Mouse (Mus musculus) forebrain, embryonic 15.5 days (tissue): Measurements from ENCODE around the gene Tfap2c. TPM values are rescaled to one million over a fixed set of nuclear protein-coding genes. Genes with fewer than 3 reads are reported as not detected.
A peak's percentile ranks its signal among the peaks of the same experiment; 100 is the strongest.

Source experiments
- ATAC-seq: fragments of 200-750 bp; cut with Nextera tagmentation; replicated peaks from 2 replicates; pipeline ENCODE4 v1.8.0; 2017; ENCODE audit warnings: mild to moderate bottlenecking, moderate TSS enrichment, moderate library complexity
- H3K27ac ChIP-seq: fragments of 300-500 bp; sonication (generic); replicated peaks from 2 replicates; pipeline ENCODE4 v1.5.1; 2015; ENCODE audit warnings: mild to moderate bottlenecking, inconsistent platforms
- H3K27me3 ChIP-seq: fragments of 300-500 bp; sonication (generic); 2 replicates; pipeline ENCODE4 v1.6.1; 2015; ENCODE audit warnings: inconsistent platforms
- H3K36me3 ChIP-seq: fragments of 300-500 bp; sonication (generic); 2 replicates; pipeline ENCODE4 v1.6.1; 2015; ENCODE audit warnings: mild to moderate bottlenecking, inconsistent platforms
- H3K4me1 ChIP-seq: fragments of 300-500 bp; sonication (generic); 2 replicates; pipeline ENCODE4 v1.6.1; 2015; ENCODE audit warnings: inconsistent platforms
- H3K4me2 ChIP-seq: fragments of 300-500 bp; sonication (generic); replicated peaks from 2 replicates; pipeline ENCODE4 v1.6.1; 2015; ENCODE audit warnings: mild to moderate bottlenecking, inconsistent platforms
- H3K4me3 ChIP-seq: fragments of 300-500 bp; sonication (generic); 2 replicates; pipeline ENCODE4 v1.5.1; 2015; ENCODE audit warnings: mild to moderate bottlenecking, inconsistent platforms
- H3K9ac ChIP-seq: fragments of 300-500 bp; sonication (generic); replicated peaks from 2 replicates; pipeline ENCODE4 v1.6.1; 2015; ENCODE audit warnings: mild to moderate bottlenecking, inconsistent platforms
- H3K9me3 ChIP-seq: fragments of 300-500 bp; sonication (generic); 2 replicates; pipeline ENCODE4 v1.6.1; 2016; ENCODE audit warnings: inconsistent platforms
- WGBS: fragments of 180-500 bp; shearing (Covaris S2); methylation state at CpG from one replicate; pipeline ENCODE4 v1.1.7; 2015; ENCODE audit warnings: mixed read lengths; 5-methylcytosine and 5-hydroxymethylcytosine counted together
- polyA plus RNA-seq: library from polyadenylated mRNA; unstranded; fragments of >200 nt; fragmentation: Nextera tagmentation; extraction: Ambion mirVana; gene quantifications from 2 replicates; pipeline ENCODE4 v1.2.1, GENCODE M21; 2015

The Tfap2c gene
- polyA plus RNA-seq: 25.6 and 30.2 TPM in 2 replicates

- WGBS: under 1% methylated on average over 70 of the region's 70 CpGs
- Histone ChIP-seq H3K9ac (peak within 1 kb of the TSS; percentile 48), H3K36me3 (no peaks in the 10 kb centered on the region), H3K27me3 (peaks cover 75% of the 10 kb centered on the region), H3K4me1 (peaks cover 69% of the 10 kb centered on the region), H3K4me3 (peak within 1 kb of the TSS; percentile 45), H3K9me3 (no peaks in the 10 kb centered on the region), H3K27ac (peak within 1 kb of the TSS; percentile 32; the same call in 1 of the 2 replicates), H3K4me2 (peak within 1 kb of the TSS; percentile 66)
- peak; percentile 64 for ATAC-seq
These were observed at the start of gene Tfap2c for GRCm38 (mm10) chr2:172549371-172550155. Gene Tfap2c, plus strand, starts transcription at chr2:172549593.

- ATAC-seq: no peak
- Histone ChIP-seq H3K4me1 (no peaks in the 10 kb centered on the region), H3K27ac (no peak overlapping the region), H3K36me3 (no peaks in the 10 kb centered on the region), H3K9ac (no peak overlapping the region), H3K27me3 (no peaks in the 10 kb centered on the region), H3K4me3 (no peak overlapping the region), H3K4me2 (no peak overlapping the region), H3K9me3 (no peaks in the 10 kb centered on the region)
- WGBS: 57% methylated on average over 7 of the region's 7 CpGs
These were observed 48.6 kb upstream of the Tfap2c start for GRCm38 (mm10) chr2:172500752-172501316.

GRCm38 (mm10) chr2:172501341-172501740, 48.1 kb upstream of the Tfap2c start:
- 0 out of 2 replicates have a peak, but pooled peaks have one; percentile 8 for ATAC-seq
- WGBS: 0% methylated on average over 4 of the region's 4 CpGs
- Histone ChIP-seq H3K27me3 (no peaks in the 10 kb centered on the region), H3K9me3 (no peaks in the 10 kb centered on the region), H3K4me1 (no peaks in the 10 kb centered on the region), H3K36me3 (no peaks in the 10 kb centered on the region), H3K4me3 (no peak overlapping the region), H3K9ac (no peak overlapping the region), H3K27ac (no peak overlapping the region), H3K4me2 (no peak overlapping the region)

- 83% methylated on average over 14 of the region's 14 CpGs for WGBS
- no peak for ATAC-seq
- Histone ChIP-seq H3K9ac (no peak overlapping the region), H3K4me2 (no peak overlapping the region), H3K9me3 (no peaks in the 10 kb centered on the region), H3K27me3 (no peaks in the 10 kb centered on the region), H3K4me3 (no peak overlapping the region), H3K27ac (no peak overlapping the region), H3K4me1 (no peaks in the 10 kb centered on the region), H3K36me3 (no peaks in the 10 kb centered on the region)
These were observed 47.2 kb upstream of the Tfap2c start for GRCm38 (mm10) chr2:172502168-172502567.

- no peak for ATAC-seq
- 87% methylated on average over 7 of the region's 7 CpGs for WGBS
- no peak overlapping the region for H3K4me2 ChIP-seq
These were observed 43.3 kb upstream of the Tfap2c start for GRCm38 (mm10) chr2:172506121-172506520.

GRCm38 (mm10) chr2:172510056-172510712, 39.2 kb upstream of the Tfap2c start:
- H3K27me3 ChIP-seq: no peaks in the 10 kb centered on the region
- H3K36me3 ChIP-seq: no peaks in the 10 kb centered on the region
- H3K4me3 ChIP-seq: no peak overlapping the region
- H3K9me3 ChIP-seq: no peaks in the 10 kb centered on the region
- no peak overlapping the region for H3K27ac ChIP-seq
- WGBS: 91% methylated on average over 15 of the region's 15 CpGs
- H3K4me1 ChIP-seq: no peaks in the 10 kb centered on the region
- H3K9ac ChIP-seq: no peak overlapping the region
- no peak overlapping the region for H3K4me2 ChIP-seq
- ATAC-seq: no peak

More at GRCm38 (mm10) chr2:172506121-172506520, 43.3 kb upstream of the Tfap2c start:
- Histone ChIP-seq H3K36me3 (no peaks in the 10 kb centered on the region), H3K27ac (no peak overlapping the region), H3K9me3 (no peaks in the 10 kb centered on the region), H3K9ac (no peak overlapping the region), H3K4me3 (no peak overlapping the region), H3K4me1 (no peaks in the 10 kb centered on the region), H3K27me3 (no peaks in the 10 kb centered on the region)

- WGBS: 61% methylated on average over 3 of the region's 3 CpGs
- ATAC-seq: no peak
- Histone ChIP-seq H3K4me1 (no peaks in the 10 kb centered on the region), H3K4me2 (no peak overlapping the region), H3K36me3 (no peaks in the 10 kb centered on the region), H3K9me3 (no peaks in the 10 kb centered on the region), H3K27me3 (no peaks in the 10 kb centered on the region), H3K9ac (no peak overlapping the region), H3K4me3 (no peak overlapping the region), H3K27ac (no peak overlapping the region)
These were observed 38.5 kb upstream of the Tfap2c start for GRCm38 (mm10) chr2:172510899-172511298.

GRCm38 (mm10) chr2:172516407-172516992, 32.9 kb upstream of the Tfap2c start:
- H3K4me3 ChIP-seq: no peak overlapping the region
- H3K9me3 ChIP-seq: no peaks in the 10 kb centered on the region
- ATAC-seq: no peak
- 33% methylated on average over 11 of the region's 11 CpGs for WGBS
- no peaks in the 10 kb centered on the region for H3K27me3 ChIP-seq
- H3K27ac ChIP-seq: no peak overlapping the region
- H3K4me1 ChIP-seq: no peaks in the 10 kb centered on the region
- H3K36me3 ChIP-seq: no peaks in the 10 kb centered on the region
- H3K9ac ChIP-seq: no peak overlapping the region
- no peak overlapping the region for H3K4me2 ChIP-seq

- no peak overlapping the region for H3K4me2 ChIP-seq
- H3K27ac ChIP-seq: no peak overlapping the region
- H3K9ac ChIP-seq: no peak overlapping the region
- H3K9me3 ChIP-seq: no peaks in the 10 kb centered on the region
- no peak overlapping the region for H3K4me3 ChIP-seq
- H3K27me3 ChIP-seq: no peaks in the 10 kb centered on the region
- 86% methylated on average over 9 of the region's 9 CpGs for WGBS
- H3K4me1 ChIP-seq: no peaks in the 10 kb centered on the region
- no peaks in the 10 kb centered on the region for H3K36me3 ChIP-seq
- no peak for ATAC-seq
These were observed 28.6 kb upstream of the Tfap2c start for GRCm38 (mm10) chr2:172520616-172521371.

- ATAC-seq: no peak
- Histone ChIP-seq H3K9ac (no peak overlapping the region), H3K4me1 (no peaks in the 10 kb centered on the region), H3K4me3 (no peak overlapping the region), H3K36me3 (no peaks in the 10 kb centered on the region), H3K27ac (no peak overlapping the region), H3K4me2 (no peak overlapping the region), H3K9me3 (no peaks in the 10 kb centered on the region), H3K27me3 (no peaks in the 10 kb centered on the region)
- 82% methylated on average over 12 of the region's 12 CpGs for WGBS
These were observed 26.9 kb upstream of the Tfap2c start for GRCm38 (mm10) chr2:172522528-172522927.

GRCm38 (mm10) chr2:172527175-172527574, 22.2 kb upstream of the Tfap2c start:
- H3K36me3 ChIP-seq: no peaks in the 10 kb centered on the region
- no peak overlapping the region for H3K4me2 ChIP-seq
- no peak for ATAC-seq
- H3K9ac ChIP-seq: no peak overlapping the region
- WGBS: 92% methylated on average over 8 of the region's 8 CpGs
- no peaks in the 10 kb centered on the region for H3K27me3 ChIP-seq
- H3K27ac ChIP-seq: no peak overlapping the region
- no peak overlapping the region for H3K4me3 ChIP-seq
- H3K4me1 ChIP-seq: no peaks in the 10 kb centered on the region
- no peaks in the 10 kb centered on the region for H3K9me3 ChIP-seq
